Mouse (Mus musculus): Measurements from ENCODE around the gene Ccdc149. TPM values are rescaled to one million over a fixed set of nuclear protein-coding genes. Genes with fewer than 3 reads are reported as not detected.

The Ccdc149 gene
- polyA plus RNA-seq, 2 experiments = 1.6 to 2.0 TPM

DNA sequence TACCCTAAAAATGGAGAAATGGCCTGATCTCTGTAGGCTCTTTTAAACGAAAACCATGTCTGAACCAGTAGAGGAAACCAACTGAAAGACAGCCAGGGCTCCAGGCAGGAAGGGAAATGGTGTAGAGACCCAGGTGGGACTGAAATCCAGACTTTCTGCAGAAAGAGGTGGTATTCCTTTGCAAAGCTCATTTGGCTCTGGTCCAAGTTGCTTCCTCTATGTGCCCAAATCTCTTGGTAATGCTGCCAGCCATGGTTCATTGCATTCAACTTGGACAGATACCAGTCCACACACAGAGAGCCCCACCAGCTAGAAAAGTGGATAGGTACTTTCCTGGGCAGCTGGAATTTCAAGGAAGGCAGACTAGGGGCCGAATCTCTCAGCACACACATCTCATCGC lies 3.5 kb downstream of the Ccdc149 start:
- Histone ChIP-seq H3K4me3 (replicated peaks; ENCODE audit: low read length) (no peak overlapping the region), H3K9me3 (ENCODE audit: control insufficient read depth, low read length) (peaks cover 9% of the 10 kb centered on the region), H3K4me1 (ENCODE audit: control insufficient read depth, insufficient read depth, low read length) (no peaks in the 10 kb centered on the region), H3K4me2 (replicated peaks; ENCODE audit: low read depth, low read length, severe bottlenecking) (no peak overlapping the region), H3K27me3 (ENCODE audit: control insufficient read depth, insufficient read depth, low read length) (0 out of 2 replicates have a peak, but pooled peaks cover 3% of the 10 kb centered on the region), H3K9ac (ENCODE audit: low read depth, low read length, severe bottlenecking) (no peak overlapping the region), H3K36me3 (ENCODE audit: control insufficient read depth, insufficient read depth, low read length) (no peaks in the 10 kb centered on the region), H3K27ac (replicated peaks; ENCODE audit: low read depth, low read length) (no peak overlapping the region)
- no peak for TF ChIP-seq POLR2A (IDR thresholded peaks at IDR 0.05; ENCODE audit: borderline replicate concordance, extremely low read depth, insufficient read depth, insufficient read length)
- 74% methylated on average over 3 of the region's 3 CpGs for WGBS
- ATAC-seq (ENCODE audit: low FRiP score, low read depth) (no peak), DNase-seq (ENCODE audit: low spot score) (no peak)

DNA sequence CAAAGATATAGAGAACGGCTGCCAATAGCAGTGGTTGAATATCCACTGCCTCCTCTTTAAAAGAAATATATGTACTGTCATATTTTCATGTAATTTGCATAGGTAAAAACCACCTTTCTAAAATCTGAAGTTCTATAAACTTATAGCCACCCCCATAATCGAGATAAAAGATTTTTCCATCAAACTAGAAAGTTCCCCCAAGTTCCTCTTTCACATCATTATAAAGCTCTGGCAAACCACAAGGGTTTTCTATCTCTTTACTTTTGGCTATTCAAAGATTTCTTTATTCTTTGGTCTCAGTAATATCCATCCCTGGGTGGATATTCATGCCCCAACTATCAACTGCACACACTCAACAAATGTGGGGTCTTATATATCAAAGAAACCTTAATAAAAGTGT lies 8.9 kb downstream of the Ccdc149 start:
- Histone ChIP-seq H3K4me2 (replicated peaks; ENCODE audit: low read depth, low read length, severe bottlenecking) (no peak overlapping the region), H3K4me1 (ENCODE audit: control insufficient read depth, insufficient read depth, low read length) (no peaks in the 10 kb centered on the region), H3K27ac (replicated peaks; ENCODE audit: low read depth, low read length) (no peak overlapping the region), H3K36me3 (ENCODE audit: control insufficient read depth, insufficient read depth, low read length) (no peaks in the 10 kb centered on the region), H3K4me3 (replicated peaks; ENCODE audit: low read length) (no peak overlapping the region), H3K9ac (ENCODE audit: low read depth, low read length, severe bottlenecking) (no peak overlapping the region), H3K27me3 (ENCODE audit: control insufficient read depth, insufficient read depth, low read length) (no peaks in the 10 kb centered on the region), H3K9me3 (ENCODE audit: control insufficient read depth, low read length) (peaks cover 9% of the 10 kb centered on the region)
- no peak for TF ChIP-seq POLR2A (IDR thresholded peaks at IDR 0.05; ENCODE audit: borderline replicate concordance, extremely low read depth, insufficient read depth, insufficient read length)
- 72% methylated on average over 2 of the region's 2 CpGs for WGBS
- ATAC-seq (ENCODE audit: low FRiP score, low read depth) (no peak), DNase-seq (ENCODE audit: low spot score) (no peak)

DNA sequence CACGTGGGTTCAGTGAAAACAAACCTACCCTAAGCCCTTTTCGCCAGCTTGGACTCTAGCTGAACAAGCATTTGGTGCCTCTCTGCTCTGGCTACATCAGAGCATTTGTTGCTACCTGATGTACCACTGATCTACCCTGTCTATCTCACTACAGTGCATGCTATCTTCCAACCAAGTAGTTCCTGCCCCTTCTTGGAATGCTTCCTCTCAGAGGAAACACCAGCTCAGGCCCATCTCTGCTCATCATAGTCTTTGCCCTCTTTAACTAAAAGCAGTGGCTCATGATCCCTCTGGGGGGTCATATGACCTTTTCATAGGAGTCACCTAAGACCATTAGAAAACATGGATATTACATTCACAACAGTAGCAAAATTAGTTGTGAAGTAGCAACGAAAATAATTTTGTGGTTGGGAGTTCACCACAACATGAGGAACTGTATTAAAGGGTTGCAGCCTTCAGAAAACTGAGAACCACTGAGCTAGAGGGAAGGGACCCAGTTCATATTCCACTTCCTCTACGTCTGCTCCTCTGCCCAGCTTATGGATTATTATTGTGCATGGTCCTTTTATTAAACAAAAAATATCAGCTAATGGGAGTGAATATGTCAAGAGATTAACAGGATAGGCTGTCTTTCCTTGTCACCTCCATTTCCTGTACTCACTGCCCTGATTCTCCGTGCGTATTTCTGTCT lies 9.7 kb downstream of the Ccdc149 start:
- Histone ChIP-seq H3K9me3 (ENCODE audit: control insufficient read depth, low read length) (peaks cover 9% of the 10 kb centered on the region), H3K4me2 (replicated peaks; ENCODE audit: low read depth, low read length, severe bottlenecking) (no peak overlapping the region), H3K9ac (ENCODE audit: low read depth, low read length, severe bottlenecking) (no peak overlapping the region), H3K27me3 (ENCODE audit: control insufficient read depth, insufficient read depth, low read length) (no peaks in the 10 kb centered on the region), H3K4me3 (replicated peaks; ENCODE audit: low read length) (no peak overlapping the region), H3K36me3 (ENCODE audit: control insufficient read depth, insufficient read depth, low read length) (no peaks in the 10 kb centered on the region), H3K27ac (replicated peaks; ENCODE audit: low read depth, low read length) (no peak overlapping the region), H3K4me1 (ENCODE audit: control insufficient read depth, insufficient read depth, low read length) (no peaks in the 10 kb centered on the region)
- no peak for TF ChIP-seq POLR2A (IDR thresholded peaks at IDR 0.05; ENCODE audit: borderline replicate concordance, extremely low read depth, insufficient read depth, insufficient read length)
- ATAC-seq (ENCODE audit: low FRiP score, low read depth) (no peak), DNase-seq (ENCODE audit: low spot score) (no peak)
- WGBS = 74% methylated on average over 6 of the region's 6 CpGs

DNA sequence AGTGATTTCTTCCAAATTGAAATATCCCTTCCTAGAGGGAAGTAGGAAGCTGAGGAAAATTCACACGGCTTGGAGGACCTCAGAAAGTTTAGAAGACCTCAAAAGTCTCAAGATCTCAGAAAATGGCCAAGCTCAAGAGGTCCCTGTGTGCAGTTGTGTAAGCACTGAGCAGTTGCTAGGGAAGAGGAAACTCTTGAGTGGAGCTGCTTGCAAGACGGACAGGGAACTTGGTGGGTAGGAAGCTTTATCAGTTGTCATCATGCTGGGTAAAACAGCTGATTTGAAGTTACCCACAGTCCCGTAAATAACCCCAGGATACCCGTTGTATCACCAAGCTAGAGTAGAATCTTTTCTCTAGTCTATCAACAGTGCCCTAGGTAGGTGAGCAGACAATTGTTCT lies 12.0 kb downstream of the Ccdc149 start:
- Histone ChIP-seq H3K4me1 (ENCODE audit: control insufficient read depth, insufficient read depth, low read length) (no peaks in the 10 kb centered on the region), H3K27me3 (ENCODE audit: control insufficient read depth, insufficient read depth, low read length) (no peaks in the 10 kb centered on the region), H3K4me2 (replicated peaks; ENCODE audit: low read depth, low read length, severe bottlenecking) (no peak overlapping the region), H3K27ac (replicated peaks; ENCODE audit: low read depth, low read length) (no peak overlapping the region), H3K9ac (ENCODE audit: low read depth, low read length, severe bottlenecking) (no peak overlapping the region), H3K4me3 (replicated peaks; ENCODE audit: low read length) (no peak overlapping the region), H3K36me3 (ENCODE audit: control insufficient read depth, insufficient read depth, low read length) (no peaks in the 10 kb centered on the region), H3K9me3 (ENCODE audit: control insufficient read depth, low read length) (no peaks in the 10 kb centered on the region)
- ATAC-seq (ENCODE audit: low FRiP score, low read depth) (no peak), DNase-seq (ENCODE audit: low spot score) (no peak)
- WGBS = 91% methylated on average over 4 of the region's 4 CpGs
- no peak for TF ChIP-seq POLR2A (IDR thresholded peaks at IDR 0.05; ENCODE audit: borderline replicate concordance, extremely low read depth, insufficient read depth, insufficient read length)

DNA sequence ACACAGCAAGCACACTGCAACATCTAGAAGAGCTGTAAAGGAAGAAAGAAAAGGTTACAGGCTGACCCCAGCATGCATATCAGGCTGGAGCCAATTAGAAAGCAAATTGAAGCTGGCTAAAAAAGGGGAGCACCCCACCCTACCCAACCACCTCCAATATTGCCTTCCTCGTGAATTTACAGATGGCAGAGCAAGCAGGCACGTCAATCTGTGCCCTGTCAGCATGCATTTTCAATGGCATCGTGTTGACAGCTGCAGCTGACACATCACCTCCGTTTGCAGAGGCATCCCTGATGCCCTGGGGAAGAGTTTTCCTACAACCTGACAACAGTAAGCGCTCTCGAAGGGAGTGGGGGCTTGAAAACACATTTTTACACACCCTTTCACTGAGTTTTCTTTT lies 14.2 kb downstream of the Ccdc149 start:
- no peak for DNase-seq (ENCODE audit: low spot score)
- TF ChIP-seq POLR2A (IDR thresholded peaks at IDR 0.05; ENCODE audit: borderline replicate concordance, extremely low read depth, insufficient read depth, insufficient read length) = no peak
- Histone ChIP-seq H3K27ac (replicated peaks; ENCODE audit: low read depth, low read length) (no peak overlapping the region), H3K4me1 (ENCODE audit: control insufficient read depth, insufficient read depth, low read length) (no peaks in the 10 kb centered on the region), H3K36me3 (ENCODE audit: control insufficient read depth, insufficient read depth, low read length) (no peaks in the 10 kb centered on the region), H3K9me3 (ENCODE audit: control insufficient read depth, low read length) (no peaks in the 10 kb centered on the region), H3K27me3 (ENCODE audit: control insufficient read depth, insufficient read depth, low read length) (no peaks in the 10 kb centered on the region), H3K4me3 (replicated peaks; ENCODE audit: low read length) (no peak overlapping the region), H3K4me2 (replicated peaks; ENCODE audit: low read depth, low read length, severe bottlenecking) (no peak overlapping the region), H3K9ac (ENCODE audit: low read depth, low read length, severe bottlenecking) (no peak overlapping the region)
- WGBS = 56% methylated on average over 6 of the region's 6 CpGs
- ATAC-seq (ENCODE audit: low FRiP score, low read depth) = no peak
